Mouse (Mus musculus) hindbrain, embryonic 10.5 days (tissue): ENCODE results near the gene Dok1. TPM values are rescaled to one million over a fixed set of nuclear protein-coding genes. Genes with fewer than 3 reads are reported as not detected.

Experiments
- polyA plus RNA-seq: library from polyadenylated mRNA; unstranded; fragments of >200 nt; fragmentation: Nextera tagmentation; extraction: Ambion mirVana; gene quantifications from 2 replicates; pipeline ENCODE4 v1.2.1, GENCODE M21; 2016

Dok1 gene
- polyA plus RNA-seq, 1 experiment from 2014 or later, result 7.7 TPM

Other genes with a start within 250 kb of the Dok1 start
- 2.9 and 3.2 TPM in 2 replicates for gene Sema4f, start 93.7 kb downstream of the Dok1 start, polyA plus RNA-seq
- gene M1ap, start 86.6 kb downstream of the Dok1 start, polyA plus RNA-seq, result 0.22 and 0.42 TPM in 2 replicates
- 10.5 and 10.7 TPM in 2 replicates for gene Loxl3, start 702 bp upstream of the Dok1 start, polyA plus RNA-seq
- gene Aup1, start 21.1 kb upstream of the Dok1 start, polyA plus RNA-seq, result 169 and 179 TPM in 2 replicates
- 70.9 and 82.5 TPM in 2 replicates for gene Htra2, start 21.8 kb upstream of the Dok1 start, polyA plus RNA-seq
- 2.2 and 3.5 TPM in 2 replicates for gene Dqx1, start 24.4 kb upstream of the Dok1 start, polyA plus RNA-seq
- 5.6 and 12.3 TPM in 2 replicates for gene Tlx2, start 36.8 kb upstream of the Dok1 start, polyA plus RNA-seq
- gene Pcgf1, start 44.4 kb upstream of the Dok1 start, polyA plus RNA-seq, result 41.1 and 42.2 TPM in 2 replicates
- 0.39 and 0.55 TPM in 2 replicates for gene Lbx2, start 52.9 kb upstream of the Dok1 start, polyA plus RNA-seq
- 3.0 and 3.8 TPM in 2 replicates for gene Ccdc142, start 68.1 kb upstream of the Dok1 start, polyA plus RNA-seq
- 2.2 and 3.2 TPM in 2 replicates for gene Gm42688, start 68.1 kb upstream of the Dok1 start, polyA plus RNA-seq
- 151 and 154 TPM in 2 replicates for gene Mrpl53, start 75.6 kb upstream of the Dok1 start, polyA plus RNA-seq
- 37.9 and 40.0 TPM in 2 replicates for gene Mogs, start 82.0 kb upstream of the Dok1 start, polyA plus RNA-seq
- 157 and 245 TPM in 2 replicates for gene Wbp1, start 88.1 kb upstream of the Dok1 start, polyA plus RNA-seq
- gene Ino80b, start 92.0 kb upstream of the Dok1 start, polyA plus RNA-seq, result 19.8 and 22.8 TPM in 2 replicates
- 40.5 and 46.4 TPM in 2 replicates for gene Rtkn, start 102.0 kb upstream of the Dok1 start, polyA plus RNA-seq
- 14.2 and 15.9 TPM in 2 replicates for gene Wdr54, start 122.9 kb upstream of the Dok1 start, polyA plus RNA-seq
- 3.1 and 6.0 TPM in 2 replicates for gene 1700003E16Rik, start 122.9 kb upstream of the Dok1 start, polyA plus RNA-seq
- gene Dctn1, start 132.4 kb upstream of the Dok1 start, polyA plus RNA-seq, result 121 and 140 TPM in 2 replicates
- gene Slc4a5, start 186.4 kb upstream of the Dok1 start, polyA plus RNA-seq, result 1.1 and 5.3 TPM in 2 replicates